Mouse (Mus musculus): ENCODE data around the gene Dtx4.

DNA sequence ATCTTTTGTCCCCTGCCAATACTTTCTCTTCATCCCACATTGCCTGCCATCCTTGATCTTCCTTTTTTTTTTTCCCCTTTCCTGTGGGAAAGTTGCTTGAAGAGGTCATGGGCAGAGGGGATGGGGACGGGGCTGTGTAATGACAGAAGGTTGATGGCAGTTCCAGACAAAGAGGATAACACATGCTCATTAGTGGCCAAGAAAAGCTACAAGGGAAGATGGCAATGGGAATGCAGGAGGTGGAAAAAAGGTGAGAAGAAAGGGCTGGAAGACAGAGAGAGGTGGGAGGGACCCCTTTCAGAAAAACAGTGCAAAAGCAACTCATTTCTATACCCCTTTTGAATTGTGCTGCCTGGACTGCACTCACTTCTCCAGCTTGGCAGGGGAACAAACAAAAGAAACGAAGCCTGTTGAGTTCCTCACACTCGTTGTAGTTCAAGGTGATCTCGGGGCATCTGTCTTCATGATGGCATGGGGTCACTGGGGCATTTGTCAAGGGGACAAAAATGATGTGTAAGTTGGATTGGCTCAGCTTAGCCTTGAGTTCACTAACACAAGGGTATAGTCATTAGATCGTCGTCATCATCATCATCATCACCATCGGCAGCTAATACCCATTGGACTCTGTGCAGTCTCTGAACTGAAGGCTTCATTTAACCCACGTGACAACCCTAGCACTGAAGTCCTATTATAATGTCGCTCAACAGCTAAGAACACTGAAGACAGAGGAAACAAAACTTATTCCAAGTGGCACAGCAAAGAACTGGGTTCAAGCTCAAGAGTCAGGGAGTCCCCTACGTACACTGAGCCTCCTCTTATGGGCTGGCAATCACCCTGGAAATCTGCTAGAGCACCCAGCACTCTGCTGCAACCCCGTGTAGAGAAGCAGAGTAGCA is 11.3 kb downstream of the Dtx4 start:
- TF ChIP-seq USF1 (IDR thresholded peaks at IDR 0.05; ENCODE audit: low read depth) (no peak), CTCF (IDR thresholded peaks at IDR 0.05; ENCODE audit: control insufficient read depth, insufficient read depth, insufficient read length) (no peak), MAX (IDR thresholded peaks at IDR 0.05) (no peak), MYOG (IDR thresholded peaks at IDR 0.05; ENCODE audit: control insufficient read depth, extremely low read depth, insufficient read length) (no peak), MYOD1 (IDR thresholded peaks at IDR 0.05; ENCODE audit: control insufficient read depth, insufficient read length, low read depth) (no peak)
